9 mouse cellular contexts compared by ENCODE assay signal in the genomic region with DNA sequence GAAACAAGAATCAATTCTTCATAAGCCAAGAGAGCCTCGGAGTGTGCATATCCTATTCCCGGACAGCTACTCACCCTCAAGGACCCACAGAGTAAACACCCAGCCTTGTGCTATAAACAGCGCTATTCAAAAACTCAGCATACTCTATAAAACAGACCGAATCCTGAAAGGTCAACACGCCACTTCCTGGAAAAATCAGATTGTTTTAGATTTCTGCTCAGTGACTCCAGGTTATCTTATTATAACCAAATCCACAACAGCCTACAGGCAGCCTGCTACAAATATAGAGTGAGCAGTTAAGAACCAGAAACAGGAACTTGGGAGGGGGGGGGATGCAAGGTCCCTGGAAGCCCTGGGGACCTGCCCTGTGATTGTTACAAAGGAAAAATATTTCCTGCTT.
DNase-seq lines count a peak whose midpoint lies in the region; ATAC-seq lines count a peak whose summit lies in the region.
"Had no signal": no experiment of that assay in that cellular context is flagged by ENCODE, and none has a peak within 500 bp of the region (broad histone marks: within the 10 kb centered on the region; RNA-seq: fewer than 3 reads in every experiment).

No protein-coding gene starts in this region.

- WGBS in embryonic facial prominence, embryonic 10.5 days = 56% methylated on average over 5 of the region's 5 CpGs
- WGBS in hindbrain, embryonic 15.5 days = 72% methylated on average over 5 of the region's 5 CpGs

- ATAC-seq in hindbrain, embryonic 15.5 days (ENCODE audit: low FRiP score, low read depth) = no peak

- peak; percentile 12 for DNase-seq in adrenal gland, adult 8-10 months
- no peak for DNase-seq in adrenal gland, postnatal 4 days (ENCODE audit: low spot score in 2 of 2)
- no peak for DNase-seq in embryonic facial prominence, embryonic 10.5 days (ENCODE audit: low spot score)
- peak; percentile 54 for DNase-seq in lung, postnatal 10 days
- no peak for DNase-seq in frontal cortex, postnatal 36 days (ENCODE audit: low spot score in 2 of 2)
- DNase-seq in urinary bladder, adult 18-20 months (ENCODE audit: low spot score in 2 of 2) = no peak
- no peak for DNase-seq in gastrocnemius, adult 8-10 months (ENCODE audit: low spot score in 2 of 2)
- DNase-seq: right cerebral cortex, postnatal 4 days had no signal

- no peak overlapping the region for H3K4me3 ChIP-seq in embryonic facial prominence, embryonic 10.5 days
- H3K4me3 ChIP-seq in hindbrain, embryonic 15.5 days = no peak overlapping the region

- peak overlapping the region; percentile 45; the same call in 1 of the 2 replicates for H3K27ac ChIP-seq in embryonic facial prominence, embryonic 10.5 days (replicated peaks)
- 0 out of 2 replicates have a peak overlapping the region, but pooled peaks have one; percentile 27 for H3K27ac ChIP-seq in hindbrain, embryonic 15.5 days (replicated peaks)

- H3K36me3 ChIP-seq in embryonic facial prominence, embryonic 10.5 days (replicated peaks) = no peaks in the 10 kb centered on the region
- H3K36me3 ChIP-seq in hindbrain, embryonic 15.5 days = no peaks in the 10 kb centered on the region

- H3K27me3 ChIP-seq in embryonic facial prominence, embryonic 10.5 days (replicated peaks; ENCODE audit: low read depth, poor library complexity, severe bottlenecking) = no peaks in the 10 kb centered on the region
- H3K27me3 ChIP-seq in hindbrain, embryonic 15.5 days = no peaks in the 10 kb centered on the region

- no peaks in the 10 kb centered on the region for H3K9me3 ChIP-seq in embryonic facial prominence, embryonic 10.5 days
- H3K9me3 ChIP-seq in hindbrain, embryonic 15.5 days = no peaks in the 10 kb centered on the region

- H3K4me1 ChIP-seq in embryonic facial prominence, embryonic 10.5 days = peaks cover 35% of the 10 kb centered on the region
- H3K4me1 ChIP-seq in hindbrain, embryonic 15.5 days (replicated peaks) = peaks cover 22% of the 10 kb centered on the region

- H3K9ac ChIP-seq in hindbrain, embryonic 15.5 days = no peak overlapping the region

- no peak overlapping the region for H3K4me2 ChIP-seq in hindbrain, embryonic 15.5 days

Comparison
In these comparisons a context has a peak if more than half of its experiments do, and no peak if none do; other contexts are left out.
1. DNase-seq: peak in adrenal gland, adult 8-10 months (single experiment) and lung, postnatal 10 days (single experiment); none in adrenal gland, postnatal 4 days (0 of 2), embryonic facial prominence, embryonic 10.5 days (single experiment), frontal cortex, postnatal 36 days (0 of 2), urinary bladder, adult 18-20 months (0 of 2) and gastrocnemius, adult 8-10 months (0 of 2).